Mouse (Mus musculus) testis, adult 2 months (tissue): ENCODE results near the gene Lrrc45.

ENCODE experiments used
- CTCF ChIP-seq: fragments of 200-500 bp; IDR thresholded peaks from 2 replicates; pipeline ENCODE4 v1.5.1; 2012; ENCODE audit warnings: low read depth, mild to moderate bottlenecking, inconsistent platforms, low read length, moderate library complexity; ENCODE audit not compliant: control insufficient read depth, insufficient read depth, insufficient replicate concordance
- POLR2A ChIP-seq: fragments of 200-500 bp; IDR thresholded peaks from 2 replicates; pipeline ENCODE4 v1.6.1; 2012; ENCODE audit warnings: low read depth, mild to moderate bottlenecking, inconsistent platforms, low read length, moderate library complexity; ENCODE audit not compliant: control insufficient read depth

GRCm38 (mm10) chr11:120744121-120744701, 30.5 kb downstream of the Lrrc45 start:
- TF ChIP-seq CTCF: no peak
- no peak for TF ChIP-seq POLR2A
